Mouse (Mus musculus): ENCODE data around the gene Wfikkn1.

Wfikkn1 gene

GRCm38 (mm10) chr17:25837076-25837410, 43.6 kb downstream of the Wfikkn1 start, which contains the start of gene Rhbdl1:
TSS of gene Rhbdl1 (minus strand) at chr17:25837295.
- no peak for DNase-seq (ENCODE audit: low read depth, low spot score)

DNA sequence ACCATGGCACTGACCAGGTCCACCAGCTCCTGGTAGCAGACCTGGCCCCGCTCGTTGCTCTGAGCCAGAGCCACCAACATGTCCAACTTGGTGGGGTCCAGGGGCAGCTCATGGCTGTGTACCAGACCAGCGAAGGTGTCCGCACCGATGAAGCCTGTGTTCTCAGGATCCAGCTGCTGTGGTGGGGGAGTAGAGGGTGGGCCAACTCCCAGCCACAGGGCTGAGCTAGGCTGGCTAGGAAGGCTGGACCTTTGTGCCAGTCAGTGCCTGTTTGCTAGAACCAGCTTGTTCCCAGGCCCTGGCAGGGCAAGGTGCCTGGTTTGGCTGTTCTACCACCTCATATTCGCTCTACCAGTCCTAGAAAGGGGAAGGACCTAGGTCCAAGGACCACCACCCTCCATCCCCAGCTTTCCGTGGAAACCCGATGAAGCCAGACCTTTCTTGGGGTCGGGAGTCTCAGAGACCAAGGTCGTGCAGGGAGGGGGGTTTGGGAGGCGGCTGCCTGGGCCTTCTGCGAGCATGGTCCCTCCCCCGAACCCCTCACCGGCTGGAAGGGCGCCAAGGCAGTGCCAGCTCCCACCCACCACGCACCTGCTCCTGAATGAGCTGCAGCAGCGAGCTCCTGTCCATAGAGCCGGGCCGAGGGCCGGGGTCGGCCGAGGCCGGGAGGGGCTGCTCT, 44.1 kb downstream of the Wfikkn1 start:
- no peak for DNase-seq (ENCODE audit: low read depth, low spot score)

DNA sequence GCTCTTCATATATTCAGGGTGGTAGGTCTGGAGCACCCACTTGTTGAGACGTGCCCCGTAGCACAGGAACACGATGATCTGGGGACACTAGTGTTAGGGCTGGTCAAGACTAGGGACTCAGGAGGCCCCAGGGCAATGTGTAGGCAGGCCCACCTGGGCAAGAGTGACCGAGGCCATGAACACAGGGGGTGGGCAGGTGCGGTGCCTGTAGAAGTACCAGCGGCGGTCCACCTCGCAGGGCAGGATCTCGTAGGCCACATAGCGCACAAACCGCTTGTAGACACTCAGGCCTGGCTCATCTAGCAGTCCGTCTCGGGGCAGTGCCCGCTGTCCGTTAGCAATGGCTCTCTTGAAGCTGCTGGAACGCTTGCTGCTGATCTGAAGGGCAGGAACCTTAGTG, 44.8 kb downstream of the Wfikkn1 start:
- no peak for DNase-seq (ENCODE audit: low read depth, low spot score)

DNA sequence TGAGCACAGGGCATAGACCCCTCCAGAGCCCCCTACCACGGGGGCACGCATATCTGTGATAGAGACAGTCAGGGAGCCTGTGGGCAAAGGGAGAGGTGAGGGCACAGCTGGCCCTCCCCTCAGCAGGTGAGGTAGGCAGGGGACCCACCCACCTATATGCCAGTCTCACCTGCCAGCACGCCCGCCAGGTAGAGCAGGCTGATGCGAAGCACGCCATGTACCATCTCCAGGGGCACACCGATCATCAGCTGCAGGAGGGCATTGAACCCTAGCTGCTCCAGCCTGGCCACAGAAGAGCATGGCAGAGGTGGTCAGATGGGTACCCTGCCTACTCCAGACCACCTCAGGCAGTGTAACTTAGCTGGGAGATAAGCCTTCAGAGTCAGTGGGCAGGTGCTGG, 45.4 kb downstream of the Wfikkn1 start:
- no peak for DNase-seq (ENCODE audit: low read depth, low spot score)

GRCm38 (mm10) chr17:25834595-25835222, 45.9 kb downstream of the Wfikkn1 start:
- DNase-seq (ENCODE audit: low read depth, low spot score): no peak

GRCm38 (mm10) chr17:25833961-25834594, 46.6 kb downstream of the Wfikkn1 start:
- no peak for DNase-seq (ENCODE audit: low read depth, low spot score)

DNA sequence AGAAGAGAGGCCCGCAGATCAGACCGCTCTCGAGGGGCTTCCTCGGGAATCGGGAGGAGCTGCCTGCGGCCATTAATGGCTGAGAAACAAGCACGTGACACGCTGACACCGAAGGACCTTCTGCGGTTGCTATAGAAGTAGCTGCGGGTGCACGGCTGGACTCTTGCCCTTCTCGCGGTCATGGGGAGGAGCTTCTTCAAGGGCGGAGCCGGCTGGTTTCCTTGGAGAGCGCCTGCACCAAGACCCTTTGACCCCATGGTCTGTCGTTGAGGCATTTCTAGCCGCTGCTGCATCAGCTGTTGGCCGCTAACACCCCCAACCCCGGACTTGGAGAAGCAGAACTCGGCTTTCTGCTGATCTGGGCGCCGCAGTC, 47.4 kb downstream of the Wfikkn1 start, which contains the start of gene Stub1:
Gene Stub1 (minus strand): TSS at position 114 of the 373 bp plus-strand sequence.
- no peak for DNase-seq (ENCODE audit: low read depth, low spot score)

DNA sequence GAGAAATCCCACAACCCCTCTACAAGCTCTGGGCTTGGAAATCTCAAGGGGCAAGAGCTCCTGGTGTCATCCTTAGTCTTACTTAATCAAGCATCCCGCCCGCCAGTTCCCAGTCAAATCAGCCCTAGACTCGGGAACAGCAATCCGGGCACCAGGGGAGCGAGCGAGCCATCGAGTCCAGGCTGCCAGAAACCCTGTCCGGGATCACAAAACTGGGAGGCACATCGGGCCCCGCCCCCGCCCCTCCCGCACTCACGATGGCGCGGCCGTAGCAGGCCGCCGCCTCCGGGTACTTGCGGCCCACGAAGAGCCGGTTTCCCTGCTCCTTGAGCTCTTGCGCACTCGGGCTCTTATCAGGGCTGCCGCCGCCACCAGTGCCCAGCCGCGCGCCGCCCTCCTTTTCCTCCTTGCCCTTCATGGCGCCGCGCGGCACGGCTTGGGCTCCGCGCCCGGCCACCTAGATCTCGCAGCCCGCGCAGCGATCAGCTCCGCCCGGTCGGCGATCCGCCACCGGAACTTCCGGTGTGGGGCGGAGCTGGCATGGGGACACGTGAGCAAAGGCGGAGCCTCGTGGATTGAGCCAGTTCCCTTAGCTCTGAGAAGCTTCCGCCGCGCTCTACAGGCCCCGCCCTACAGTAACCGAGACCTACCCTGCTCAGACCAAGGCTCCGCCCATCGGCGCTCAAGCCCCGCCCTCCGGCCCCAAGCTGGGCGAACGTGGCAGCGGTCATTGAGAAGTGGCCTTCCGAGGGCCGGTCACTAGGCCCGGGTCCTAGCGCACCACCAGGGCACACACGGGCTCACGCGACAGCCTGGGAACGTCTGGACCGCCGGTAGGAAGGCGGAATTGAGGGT, 48.0 kb downstream of the Wfikkn1 start:
- peak; percentile 97 for DNase-seq (ENCODE audit: low read depth, low spot score)

GRCm38 (mm10) chr17:25831451-25832281, 49.0 kb downstream of the Wfikkn1 start:
- DNase-seq (ENCODE audit: low read depth, low spot score): no peak

GRCm38 (mm10) chr17:25830806-25831431, 49.7 kb downstream of the Wfikkn1 start:
- no peak for DNase-seq (ENCODE audit: low read depth, low spot score)

- no peak for DNase-seq (ENCODE audit: low read depth, low spot score)
Observed at GRCm38 (mm10) chr17:25830200-25830753, 50.4 kb downstream of the Wfikkn1 start.

DNA sequence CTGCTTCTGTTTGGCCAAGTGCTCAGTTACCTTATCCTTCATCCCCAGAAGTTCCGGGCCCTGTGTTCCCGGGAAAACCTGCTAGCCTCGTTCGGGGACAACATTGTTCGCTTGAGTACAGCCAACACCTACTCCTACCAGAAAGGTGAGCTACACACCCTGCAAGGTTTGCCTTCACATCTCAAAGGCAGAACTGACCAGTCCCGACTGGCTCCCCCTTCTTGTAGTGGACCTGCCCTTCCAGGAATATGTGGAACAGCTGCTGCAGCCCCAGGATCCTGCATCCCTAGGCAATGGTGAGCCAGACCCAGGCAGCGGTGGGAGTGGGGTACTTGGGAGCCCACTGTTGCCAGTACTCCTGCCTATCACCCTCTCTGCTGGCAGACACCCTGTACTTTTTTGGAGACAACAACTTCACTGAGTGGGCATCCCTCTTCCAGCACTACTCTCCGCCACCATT, 51.1 kb downstream of the Wfikkn1 start:
- no peak for DNase-seq (ENCODE audit: low read depth, low spot score)

DNA sequence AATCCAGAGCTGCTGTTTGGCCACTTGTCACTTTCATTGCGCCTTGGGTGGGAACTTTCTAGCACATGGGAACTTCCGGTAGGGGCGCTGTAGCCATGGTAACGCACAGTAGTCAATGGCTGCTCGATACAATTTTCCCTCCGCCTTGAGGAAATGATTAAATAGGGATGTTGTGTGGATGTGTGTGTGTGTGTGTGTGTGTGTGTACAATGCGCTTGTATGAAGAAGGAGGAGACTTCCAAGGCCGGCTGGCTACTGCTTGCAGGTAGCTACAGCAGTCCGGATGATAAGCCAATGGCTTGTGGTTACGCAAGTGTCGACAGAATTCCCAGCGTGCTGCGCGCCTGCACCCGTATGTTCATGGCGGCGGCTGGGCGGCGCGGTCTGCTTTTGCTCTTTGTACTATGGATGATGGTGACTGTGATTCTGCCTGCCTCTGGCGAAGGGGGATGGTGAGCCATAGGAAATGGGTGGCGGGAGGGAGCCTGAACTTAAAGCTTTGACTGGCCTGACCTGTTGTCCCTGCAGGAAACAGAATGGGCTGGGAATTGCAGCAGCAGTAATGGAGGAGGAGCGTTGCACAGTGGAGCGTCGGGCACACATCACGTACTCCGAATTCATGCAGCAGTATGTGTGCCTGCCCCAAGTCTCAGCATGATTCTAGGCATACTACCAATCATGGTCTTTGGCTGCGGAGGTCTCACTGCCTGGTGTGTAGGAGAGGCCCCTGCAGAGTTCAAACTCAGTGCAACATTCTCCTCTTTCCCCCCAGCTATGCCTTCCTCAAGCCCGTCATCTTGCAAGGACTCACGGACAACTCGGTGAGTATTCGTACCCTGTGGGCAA, 51.7 kb downstream of the Wfikkn1 start, which contains the start of gene Jmjd8:
Gene Jmjd8 (plus strand): TSS at position 156 of the 846 bp plus-strand sequence.
- peak; percentile 68 for DNase-seq (ENCODE audit: low read depth, low spot score)

DNA sequence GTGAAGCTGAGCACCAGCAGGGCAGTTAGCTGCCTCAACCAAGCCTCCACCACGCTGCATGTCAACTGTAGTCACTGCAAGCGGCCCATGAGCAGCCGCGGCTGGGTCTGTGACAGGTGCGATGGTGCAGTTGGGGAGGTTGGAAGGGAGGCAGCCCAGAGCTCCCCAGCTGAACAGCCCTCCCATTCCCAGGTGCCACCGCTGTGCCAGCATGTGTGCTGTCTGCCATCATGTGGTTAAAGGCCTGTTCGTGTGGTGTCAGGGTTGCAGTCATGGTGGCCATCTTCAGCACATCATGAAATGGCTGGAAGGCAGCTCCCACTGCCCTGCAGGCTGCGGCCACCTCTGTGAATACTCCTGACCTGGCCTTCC, 52.4 kb downstream of the Wfikkn1 start:
- DNase-seq (ENCODE audit: low read depth, low spot score): no peak
